Mouse (Mus musculus): Measurements from ENCODE around the gene Cmtr1.

GRCm38 (mm10) chr17:29637895-29638294 is 22.5 kb upstream of the Cmtr1 start:
- TF ChIP-seq POLR2A (IDR thresholded peaks at IDR 0.05; ENCODE audit: control insufficient read depth in 1 of 2, insufficient read depth in 1 of 2, low read depth in 1 of 2, low read length in 2 of 2, poor library complexity in 1 of 2), result no peak
- TF ChIP-seq CHD2 (IDR thresholded peaks at IDR 0.05; ENCODE audit: low read length), result no peak
- no peak for TF ChIP-seq EP300 (IDR thresholded peaks at IDR 0.05; ENCODE audit: low read depth in 1 of 2, low read length in 2 of 2)
- no peak for TF ChIP-seq GATA1 (IDR thresholded peaks at IDR 0.05; ENCODE audit: low read depth, low read length)
- TF ChIP-seq MAFK (IDR thresholded peaks at IDR 0.05; ENCODE audit: borderline replicate concordance, low read depth, low read length), result no peak
- TF ChIP-seq TAL1 (IDR thresholded peaks at IDR 0.05; ENCODE audit: low read length), result no peak
- no peak for TF ChIP-seq KAT2A (conservative IDR thresholded peaks at IDR 0.05; ENCODE audit: low read depth, low read length)
- no peak for TF ChIP-seq ZMIZ1 (IDR thresholded peaks at IDR 0.05; ENCODE audit: low read depth, low read length)
- no peak for TF ChIP-seq CTCF (IDR thresholded peaks at IDR 0.05 in 2 of 3, conservative IDR thresholded peaks at IDR 0.05 in 1 of 3; ENCODE audit: control insufficient read depth in 1 of 3, insufficient read depth in 1 of 3, low read depth in 2 of 3, low read length in 3 of 3, poor library complexity in 1 of 3, severe bottlenecking in 1 of 3)
- no peak for TF ChIP-seq NRF1 (IDR thresholded peaks at IDR 0.05; ENCODE audit: insufficient read depth, low read depth, low read length, poor library complexity, severe bottlenecking)
